Mouse (Mus musculus) mature B cell (primary cell): ENCODE measurements around the gene Msi2.

Experiments
- in situ Hi-C: fragments of 300-500 bp; cut with MboI; formaldehyde crosslinking; loops from 2 replicates; pipeline ENCODE4 v1.14.3; 2019

Gene Msi2

DNA sequence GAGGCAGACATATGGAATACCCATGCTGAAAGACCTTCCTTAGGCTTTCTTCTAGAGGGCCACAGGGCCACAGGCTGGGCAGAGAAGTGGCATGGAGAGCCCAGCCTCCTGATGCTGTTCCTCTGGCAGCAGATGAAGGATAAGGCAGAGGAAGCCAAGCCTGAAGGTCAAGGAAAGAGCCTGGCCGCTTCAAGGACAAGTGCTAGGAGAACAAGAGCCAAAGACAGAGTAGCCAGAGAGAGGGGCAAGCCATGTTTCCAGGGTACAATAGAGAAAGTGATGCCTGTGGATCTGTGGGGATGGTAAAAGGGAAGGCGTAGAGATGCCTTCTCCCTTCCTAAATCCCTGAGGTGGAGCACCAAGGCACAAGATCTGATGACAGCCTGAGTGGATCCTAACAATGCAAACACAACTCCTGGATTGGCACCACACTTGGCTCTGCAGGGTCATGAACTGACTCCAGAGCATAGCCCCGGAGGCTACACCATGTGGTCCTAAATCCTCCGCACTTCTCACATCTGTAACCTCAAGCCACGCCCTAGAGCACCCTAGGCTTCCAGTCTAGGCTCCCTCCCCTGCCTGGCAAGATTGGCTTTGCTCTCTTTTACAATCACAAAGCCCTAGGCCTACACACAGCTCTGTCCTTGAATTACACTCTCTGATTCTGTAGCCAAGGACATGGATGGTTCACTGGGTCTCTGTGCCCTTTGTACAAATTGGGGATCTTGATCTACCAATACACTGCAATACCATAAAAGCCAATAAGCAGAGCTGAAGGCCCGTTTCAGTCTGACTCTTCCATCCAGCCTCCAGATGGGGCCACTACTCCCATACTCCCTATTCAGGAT is 202.4 kb downstream of the Msi2 start:
- in situ Hi-C loops: no loop called here

DNA sequence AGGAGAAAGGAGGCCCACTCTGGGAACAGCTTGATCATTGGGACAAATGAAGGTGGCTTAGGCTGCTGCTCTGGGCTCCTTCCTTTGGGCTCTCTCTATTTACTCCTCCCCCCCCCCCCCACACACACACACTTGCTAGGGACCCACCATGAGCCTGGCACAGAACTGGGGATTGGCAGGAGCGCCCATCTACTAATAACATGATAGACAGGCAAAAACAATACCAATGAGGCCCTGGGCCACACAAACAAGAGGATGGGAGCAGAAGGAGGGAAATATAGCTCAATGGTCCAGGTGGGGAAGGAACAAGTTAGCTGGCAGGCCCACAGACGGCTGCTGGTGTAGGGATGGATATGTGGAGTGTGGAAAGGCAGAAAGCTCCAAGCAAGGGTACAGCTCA is 203.0 kb downstream of the Msi2 start:
- in situ Hi-C loops: no loop called here

DNA sequence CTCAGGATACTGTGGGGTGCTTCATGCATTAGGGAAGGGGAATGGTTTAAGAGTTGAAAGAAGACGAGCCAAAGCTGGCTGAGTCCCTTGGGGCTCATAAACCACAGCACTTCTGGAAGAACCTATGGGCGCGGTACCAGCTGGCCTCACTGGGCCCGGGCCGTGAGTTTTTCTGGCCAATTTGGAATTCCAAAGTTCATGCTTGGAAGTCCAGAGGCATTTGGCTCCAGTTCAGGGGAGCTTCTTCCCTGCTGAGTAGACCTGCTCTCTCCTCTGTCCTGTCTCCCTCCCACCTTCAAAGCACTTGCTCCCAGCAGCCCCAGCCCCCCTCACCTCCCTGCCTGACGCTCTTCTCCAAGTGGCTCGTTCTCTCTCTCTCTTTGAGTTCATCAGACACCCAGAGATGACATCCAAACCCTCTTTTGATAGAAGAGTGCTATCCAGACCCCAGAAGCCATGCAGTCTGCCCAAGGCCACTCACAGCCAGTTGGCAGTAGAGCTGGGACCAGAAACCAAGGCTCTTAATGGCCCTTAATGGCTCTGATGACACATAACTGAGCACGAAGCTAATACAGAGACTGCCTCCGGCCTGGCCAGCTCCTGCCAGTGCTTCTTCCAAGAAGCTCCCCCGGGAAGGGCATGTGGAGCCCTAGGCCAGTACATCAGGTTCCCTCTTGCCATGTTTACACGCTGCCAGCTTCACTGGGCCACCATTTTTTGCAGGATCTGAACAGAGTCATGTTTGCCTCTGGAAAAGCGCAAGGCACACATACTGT is 204.0 kb downstream of the Msi2 start:
- in situ Hi-C loops: no loop called here

DNA sequence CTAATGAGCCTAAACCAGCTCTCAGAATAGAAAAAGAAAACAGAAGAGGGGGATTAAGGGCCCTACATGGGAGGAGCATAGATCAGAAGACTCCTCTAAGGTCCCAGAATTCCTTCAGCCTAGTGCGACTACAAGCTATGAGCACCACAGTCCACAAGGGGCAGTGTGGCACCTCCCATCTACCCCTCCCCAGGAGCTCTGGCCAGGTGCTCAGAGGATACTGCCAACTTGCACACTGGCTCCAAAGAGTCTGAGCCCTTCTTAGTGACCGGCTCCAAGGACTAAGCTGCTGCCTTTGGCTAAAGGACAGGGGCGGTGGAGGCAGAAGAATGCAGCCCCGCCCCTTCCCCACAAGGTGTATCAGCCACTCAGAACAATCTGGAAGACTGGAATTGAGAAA is 205.7 kb downstream of the Msi2 start:
- in situ Hi-C loops: no loop called here

DNA sequence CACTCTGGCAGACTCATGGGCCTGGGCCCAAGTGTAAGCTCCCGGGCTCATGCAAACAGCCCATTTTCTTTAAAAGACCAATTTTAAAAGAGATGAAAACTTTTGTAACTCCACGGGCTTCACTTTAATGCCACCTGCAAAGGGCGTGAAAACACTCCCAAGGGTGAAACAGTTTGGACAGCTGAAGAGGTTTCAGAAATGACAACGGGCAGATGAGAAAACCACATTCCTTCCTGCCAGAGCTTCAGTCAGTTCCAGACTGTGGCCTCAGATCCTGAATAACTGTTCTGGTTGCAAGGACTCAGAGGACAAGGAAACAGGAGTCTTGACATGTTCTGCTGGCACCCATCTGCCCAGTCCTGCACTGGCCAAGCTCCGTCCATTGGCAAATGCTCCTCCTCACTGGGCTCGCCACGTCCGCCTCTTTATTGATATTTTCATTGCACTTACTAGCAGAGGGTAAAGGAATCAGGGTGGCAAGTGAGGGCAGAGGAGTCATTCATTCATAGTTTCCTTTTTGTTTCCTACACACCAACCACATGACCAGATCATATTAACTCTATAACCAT is 207.9 kb downstream of the Msi2 start:
- in situ Hi-C loops: no loop called here

DNA sequence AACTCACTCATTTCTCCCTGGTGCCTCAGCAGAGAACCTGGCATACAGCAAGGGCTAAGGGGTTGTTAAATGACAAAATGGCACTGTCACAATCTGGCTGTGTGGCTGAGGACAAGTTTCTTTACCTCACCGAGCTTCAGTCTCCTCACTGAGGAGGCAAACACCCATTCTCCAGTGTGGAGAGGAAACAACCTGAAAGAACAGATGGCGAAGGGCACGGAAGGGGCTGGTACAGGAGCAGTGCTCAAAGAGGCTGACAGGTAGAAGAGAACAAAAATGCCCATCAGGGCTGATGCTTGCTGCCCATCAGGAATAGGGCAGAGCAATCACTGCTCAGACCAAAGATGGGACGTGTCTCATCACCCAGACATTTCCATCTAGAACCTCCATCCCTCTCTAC is 208.8 kb downstream of the Msi2 start:
- in situ Hi-C loops: no loop called here

DNA sequence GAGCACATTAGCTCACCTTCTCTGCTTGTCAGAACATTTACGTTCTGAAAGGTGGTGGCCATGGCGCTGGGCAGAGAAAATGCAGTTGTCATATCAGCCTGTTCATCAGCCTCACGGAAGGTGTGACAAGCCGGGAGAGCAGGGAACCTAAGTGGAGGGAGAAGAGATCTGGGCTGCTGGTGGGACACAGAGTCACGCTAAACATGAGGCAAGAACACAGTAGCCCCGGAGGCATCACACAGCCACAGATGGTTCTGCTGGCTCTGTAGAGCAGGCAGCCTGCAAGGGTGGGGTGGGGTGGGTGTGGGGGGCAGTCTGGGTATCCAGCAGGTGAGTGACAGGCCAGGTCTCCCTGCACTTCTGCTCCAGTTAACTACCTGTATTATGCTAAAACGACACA is 210.2 kb downstream of the Msi2 start:
- in situ Hi-C loops: no loop called here

DNA sequence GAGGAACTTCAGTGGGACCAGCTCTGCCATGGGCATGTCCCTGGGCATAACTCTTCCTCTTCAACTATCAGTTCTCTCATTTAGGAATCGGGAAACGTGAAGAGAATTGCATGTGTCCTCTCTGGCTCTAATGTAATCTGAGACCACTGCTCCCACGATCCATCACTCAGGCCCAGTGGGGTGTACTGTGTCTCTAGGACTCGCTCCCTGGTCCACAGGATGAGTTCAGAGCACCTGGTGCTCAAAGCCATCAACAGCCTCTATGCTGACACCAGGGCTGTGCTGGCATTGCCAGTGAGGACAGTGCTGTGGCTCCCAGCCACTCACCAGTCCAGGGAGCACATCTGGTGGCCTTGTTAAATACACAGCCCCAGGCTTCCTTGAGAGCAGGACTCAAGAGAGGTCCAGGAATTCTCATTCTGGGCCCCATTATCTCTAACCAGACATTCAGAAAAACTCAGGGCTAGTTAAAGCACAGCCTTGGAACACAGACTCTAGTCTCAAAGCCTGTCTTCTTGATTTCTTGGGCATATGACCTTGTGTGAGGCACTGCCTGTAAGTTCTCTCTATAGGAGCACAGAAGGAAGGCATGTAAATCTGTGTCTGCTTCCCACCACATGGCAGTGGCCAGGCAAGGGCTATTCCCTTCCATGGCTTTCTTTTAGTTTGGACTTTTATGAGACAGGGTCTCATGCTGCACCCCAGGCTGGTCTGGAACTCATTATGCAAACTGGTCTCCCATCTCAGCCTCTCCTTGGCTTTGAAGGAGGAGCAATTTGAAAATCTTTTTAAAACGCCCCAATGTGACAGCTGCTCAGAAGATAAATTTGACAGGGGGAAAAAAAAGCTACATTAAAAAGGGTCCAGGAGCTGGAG is 211.5 kb downstream of the Msi2 start:
- in situ Hi-C loops: no loop called here

DNA sequence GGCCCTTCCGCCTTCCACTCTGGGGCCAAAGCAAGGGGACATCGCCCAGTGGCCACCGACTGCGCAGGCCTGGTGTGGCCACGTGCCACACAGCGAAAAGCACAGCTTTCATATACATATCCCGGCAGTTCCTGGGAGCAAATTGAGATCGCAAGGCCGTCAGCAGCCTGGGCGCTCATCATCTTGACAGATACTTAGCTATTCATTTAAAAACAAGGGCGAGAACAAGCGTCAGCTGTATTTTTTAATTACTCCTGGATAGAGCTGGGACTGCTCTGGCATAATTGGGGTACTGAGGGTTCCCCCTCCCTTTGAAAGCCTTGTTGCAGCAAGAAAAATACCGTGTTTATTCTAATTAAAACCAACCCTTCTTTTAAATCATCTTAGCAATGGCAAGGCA is 212.2 kb downstream of the Msi2 start:
- in situ Hi-C loops: no loop called here

DNA sequence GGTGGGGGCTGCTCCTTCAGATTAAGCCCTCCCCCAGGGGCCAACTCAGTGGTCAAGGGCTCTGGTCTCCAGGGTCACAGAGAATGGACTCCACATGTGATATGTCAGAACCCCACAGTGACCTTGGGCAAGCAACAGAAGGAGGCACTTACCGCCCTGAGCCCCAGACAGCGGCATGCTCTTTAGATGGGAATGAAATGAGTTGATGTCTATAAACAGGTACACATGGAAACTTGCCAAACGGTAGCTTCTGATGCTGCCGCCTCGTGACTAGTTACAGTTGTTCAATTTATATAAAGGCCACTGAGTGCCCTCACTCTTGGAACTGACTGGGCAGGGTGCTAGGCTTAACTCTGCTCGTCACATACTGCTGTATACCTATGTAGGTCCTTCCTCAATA is 215.7 kb downstream of the Msi2 start:
- in situ Hi-C loops: no loop called here

DNA sequence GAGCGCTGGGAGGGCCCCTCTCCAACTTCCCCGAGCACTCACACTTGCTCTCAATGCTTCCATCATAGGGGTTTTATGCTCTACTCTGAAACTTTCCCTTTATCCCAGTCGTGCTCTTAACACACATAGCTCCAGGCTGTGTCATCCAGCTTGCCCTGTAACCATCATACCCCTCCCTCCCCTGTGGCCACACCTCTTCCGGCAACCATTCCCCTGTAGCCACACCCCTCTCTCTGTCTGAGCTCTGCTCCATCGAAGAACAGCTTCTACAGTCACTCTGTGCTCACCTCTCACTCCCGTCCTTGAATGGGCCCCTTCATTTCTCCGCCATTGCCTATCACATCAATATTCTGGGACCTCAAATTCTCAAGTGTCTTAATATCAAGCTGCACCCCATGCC is 219.8 kb downstream of the Msi2 start:
- in situ Hi-C loops: no loop called here

DNA sequence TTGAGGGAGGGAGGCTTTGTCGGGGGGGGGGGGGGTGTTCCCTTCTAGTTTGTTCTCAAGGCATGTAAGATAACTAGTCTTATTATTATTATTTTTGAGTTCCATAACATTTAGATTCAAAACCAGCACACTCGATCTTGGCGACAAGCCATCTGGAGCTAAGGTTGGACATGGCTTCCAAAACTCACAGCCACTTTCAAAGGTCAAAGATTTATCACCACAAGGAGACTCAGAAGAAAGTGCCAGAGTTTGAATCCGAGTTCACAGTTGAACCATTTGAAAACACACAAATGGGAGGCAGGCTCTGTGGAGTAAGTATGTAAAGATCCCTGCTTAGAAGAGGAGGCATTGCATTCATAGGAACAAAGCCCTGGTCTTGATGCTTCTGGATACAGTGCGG is 221.9 kb downstream of the Msi2 start:
- in situ Hi-C loops: no loop called here

DNA sequence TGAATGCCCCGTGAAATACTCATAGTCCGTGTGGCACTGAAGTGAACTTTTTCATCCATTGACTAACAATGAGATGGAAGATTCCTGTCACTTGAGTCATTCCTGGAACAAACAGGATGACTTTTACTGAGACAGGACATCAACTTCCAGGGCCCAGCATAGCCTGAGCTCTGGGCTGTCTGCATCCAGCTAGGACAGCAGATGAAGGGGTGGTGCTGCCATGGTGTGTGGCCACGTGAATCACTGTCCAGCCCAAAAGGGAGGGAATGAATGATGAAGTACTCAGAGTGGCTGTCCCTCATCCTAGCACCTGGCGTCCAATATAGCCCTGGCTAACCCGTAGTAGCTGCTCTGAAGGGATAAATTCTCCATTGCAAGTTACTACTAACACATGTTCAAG is 222.6 kb downstream of the Msi2 start:
- in situ Hi-C loops: no loop called here

DNA sequence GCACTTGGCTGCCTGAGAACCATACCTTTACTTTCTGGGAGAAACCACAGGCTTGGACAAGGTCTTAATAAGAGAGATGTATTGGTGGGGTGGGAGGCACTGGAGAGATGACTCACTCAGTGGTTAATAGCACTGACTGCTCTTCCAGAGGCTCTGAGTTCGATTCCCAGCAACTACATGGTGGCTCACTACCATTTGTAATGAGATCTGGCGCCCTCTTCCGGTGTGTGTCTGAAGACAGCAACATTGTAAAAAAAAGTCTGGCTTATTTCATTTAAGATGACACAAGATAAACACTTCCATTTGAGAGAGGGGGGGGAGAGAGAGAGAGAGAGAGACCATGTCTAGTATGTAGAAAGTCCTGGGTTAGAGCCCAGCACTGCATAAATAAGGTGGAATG is 223.3 kb downstream of the Msi2 start:
- in situ Hi-C loops: no loop called here

DNA sequence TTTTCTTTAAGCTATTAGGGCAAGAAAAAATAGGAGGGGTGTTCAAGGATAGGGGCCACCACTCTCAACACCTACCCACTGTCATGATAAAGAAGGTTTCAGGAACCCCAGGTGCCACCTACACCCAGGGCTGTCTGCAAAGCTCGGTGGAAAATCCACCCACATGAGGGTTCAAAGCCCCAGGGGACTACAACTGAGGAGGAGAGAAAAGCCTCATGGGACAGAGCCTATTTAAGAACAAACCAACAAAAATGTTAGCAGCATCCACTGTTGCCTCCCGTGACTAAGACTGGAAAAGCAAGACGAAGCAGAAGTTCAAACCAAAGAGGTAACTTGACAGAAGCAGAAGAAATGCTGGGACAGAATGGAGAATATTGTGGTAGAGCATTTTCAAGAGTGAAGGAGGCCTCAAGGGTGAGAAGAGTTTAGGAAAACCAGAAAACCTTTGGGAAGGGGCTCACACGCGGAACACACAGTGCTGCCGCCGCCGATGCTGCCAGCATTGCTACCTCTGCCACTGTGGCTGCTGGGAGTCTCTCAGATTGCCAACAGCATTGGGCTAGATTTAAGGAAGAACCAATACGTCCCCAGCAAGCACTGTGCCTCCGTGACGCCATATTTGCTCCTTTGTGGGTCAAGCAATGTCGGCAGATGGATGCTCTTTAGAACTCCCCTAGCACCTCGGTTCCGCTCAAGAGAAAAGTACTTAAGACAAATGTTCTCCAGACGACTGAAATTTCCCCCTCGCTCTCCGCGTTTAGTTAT is 224.3 kb downstream of the Msi2 start:
- in situ Hi-C loops: no loop called here

DNA sequence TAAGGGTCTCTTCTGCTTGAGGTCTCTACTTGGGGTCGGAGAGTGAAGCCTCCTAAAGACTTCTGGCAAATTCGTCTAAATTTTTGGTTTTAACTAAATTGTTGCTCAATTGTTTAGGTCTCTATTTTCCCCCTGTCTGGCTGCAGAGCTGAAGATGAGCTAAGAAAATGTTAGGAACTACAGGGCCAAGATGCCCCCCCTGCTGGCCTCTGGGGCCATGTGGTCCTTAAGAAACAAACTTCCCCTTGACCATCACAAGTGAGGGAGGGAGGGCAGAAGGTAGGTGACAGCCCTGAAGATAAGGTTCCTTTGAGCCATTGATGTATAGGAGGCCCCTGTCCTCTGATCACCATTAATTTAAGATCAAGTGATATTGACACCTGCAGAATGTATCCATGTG is 225.7 kb downstream of the Msi2 start:
- in situ Hi-C loops: no loop called here

DNA sequence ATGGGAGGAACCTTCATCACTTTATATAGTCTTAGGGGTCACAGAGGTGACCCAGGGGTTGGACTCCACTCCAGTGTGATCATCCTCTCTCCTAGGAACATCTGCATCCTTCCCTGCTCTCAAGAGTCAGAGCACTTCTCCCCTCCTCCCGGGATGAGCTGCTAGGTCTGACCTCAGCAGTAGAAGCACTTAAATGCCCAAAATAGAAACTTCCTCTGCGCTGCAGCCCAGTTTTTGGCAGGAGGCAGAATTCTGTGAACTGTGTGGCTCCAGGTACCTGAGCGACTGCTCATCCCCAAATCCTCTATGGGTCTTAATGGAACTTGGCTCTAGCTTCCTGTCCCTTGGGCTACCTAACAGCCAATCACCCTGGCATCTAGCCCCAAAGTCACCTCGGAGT is 228.3 kb downstream of the Msi2 start:
- in situ Hi-C loops: no loop called here

DNA sequence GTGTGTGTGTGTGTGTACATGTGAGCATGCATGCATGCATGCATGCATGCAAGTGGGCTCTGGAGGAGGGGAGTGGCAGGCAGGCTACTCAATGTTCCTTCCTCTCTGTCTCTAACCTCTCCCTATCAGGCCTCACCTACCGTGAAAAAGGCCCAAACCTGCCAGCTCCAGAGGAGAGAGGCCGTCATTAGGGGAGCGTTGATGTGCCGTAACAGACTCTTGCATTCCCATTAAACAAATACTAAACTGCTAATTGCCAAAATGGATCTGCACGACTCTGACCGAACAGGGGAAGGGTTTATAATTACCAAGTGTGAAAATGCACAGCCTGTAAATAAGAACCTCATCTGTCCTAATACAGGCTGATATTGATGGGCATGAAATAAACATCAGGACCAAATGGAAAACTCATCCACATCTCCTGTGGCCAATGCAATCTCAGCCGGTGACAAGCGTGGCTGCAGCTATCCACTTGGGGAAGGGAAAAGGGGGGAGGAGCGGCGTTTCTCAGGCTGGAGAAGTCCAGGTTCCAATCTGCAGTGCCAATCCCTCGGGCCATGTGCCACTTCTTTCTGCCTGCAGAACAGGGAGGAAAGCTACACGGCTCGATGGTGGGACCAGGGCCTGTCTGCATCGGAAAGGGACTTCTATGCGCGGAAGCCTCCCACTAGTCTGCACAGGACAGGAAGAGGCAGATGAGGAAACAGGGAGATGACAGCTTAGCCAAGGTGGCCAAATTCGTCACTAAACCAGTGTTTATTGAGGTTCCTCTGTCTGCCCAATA is 229.2 kb downstream of the Msi2 start:
- in situ Hi-C loops: no loop called here

DNA sequence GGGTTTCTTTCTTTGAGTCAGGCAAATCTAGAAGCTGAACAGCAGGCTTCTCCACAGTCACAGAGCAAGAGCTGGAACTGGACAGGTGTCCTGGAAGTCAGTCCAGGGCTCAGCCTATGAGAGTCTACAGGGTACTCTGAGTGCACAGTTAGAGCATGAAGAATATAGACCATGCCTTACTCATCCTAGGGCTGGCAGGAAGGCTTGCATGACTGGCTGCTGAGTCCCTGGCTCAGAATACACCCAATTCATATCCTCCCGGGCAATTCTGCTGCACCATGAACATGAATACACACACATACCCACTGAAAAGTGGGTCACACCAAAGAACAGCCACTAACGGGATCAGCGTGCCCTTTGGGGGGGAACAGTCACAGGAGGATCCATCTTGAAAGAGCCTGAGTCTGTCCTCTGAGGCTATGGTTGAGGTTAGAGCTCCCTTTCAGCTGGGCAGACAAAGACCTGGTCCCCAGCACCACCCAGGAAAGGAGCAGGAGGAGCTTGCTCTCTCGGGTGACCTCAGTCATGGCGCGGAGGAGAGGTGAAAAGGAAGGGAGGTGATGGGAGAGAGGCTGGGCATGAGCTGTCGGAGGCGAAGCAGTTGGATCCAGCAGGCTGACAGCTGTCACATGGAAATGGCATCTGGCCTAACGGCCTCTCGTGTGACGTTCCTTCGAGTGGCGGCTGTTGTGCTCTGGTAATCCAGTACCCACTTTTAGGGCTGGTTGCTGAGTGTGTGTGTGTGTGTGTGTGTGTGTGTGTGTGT is 230.0 kb downstream of the Msi2 start:
- in situ Hi-C loops: no loop called here

DNA sequence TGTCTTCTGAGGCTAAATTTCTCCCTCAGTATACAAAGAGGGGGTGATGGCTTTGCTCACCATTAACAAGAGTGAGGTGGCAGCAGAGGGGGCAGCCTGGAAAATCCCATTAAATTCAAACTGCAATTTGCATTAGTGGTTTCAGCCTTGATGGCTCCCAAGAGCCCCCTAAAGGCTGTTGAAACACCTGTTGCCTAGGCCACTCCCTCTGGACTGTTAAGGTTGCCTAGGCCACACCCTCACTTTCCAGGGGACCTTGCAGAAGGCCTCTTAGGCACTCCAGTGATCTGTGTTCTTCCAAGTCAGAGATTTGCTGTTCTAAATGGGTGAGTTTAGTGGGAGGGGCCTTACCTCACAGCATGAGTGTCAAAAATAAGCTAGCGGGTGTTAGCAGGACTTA is 232.3 kb downstream of the Msi2 start:
- in situ Hi-C loops: no loop called here
